Mouse (Mus musculus) erythroblast, embryonic 14.5 days (primary cell): ENCODE measurements around the gene Ggt6.

Source experiments
- GATA1 ChIP-seq: IDR thresholded peaks from 2 replicates; pipeline ENCODE4 v1.6.1; 2012; ENCODE audit warnings: low read length, inconsistent platforms, mixed read lengths
- TAL1 ChIP-seq: IDR thresholded peaks from 3 replicates; pipeline ENCODE4 v1.6.1; 2012; ENCODE audit warnings: low read length, inconsistent platforms, mixed read lengths

- TF ChIP-seq TAL1: no peak
- no peak for TF ChIP-seq GATA1
These were observed 49.2 kb downstream of the Ggt6 start for GRCm38 (mm10) chr11:72484549-72484948.
